Mouse (Mus musculus) liver, embryonic 15.5 days (tissue): Measurements from ENCODE around the gene Akap6. TPM values are rescaled to one million over a fixed set of nuclear protein-coding genes. Genes with fewer than 3 reads are reported as not detected.

Experiments used
- ATAC-seq: fragments of 200-750 bp; cut with Nextera tagmentation; 2 replicates; pipeline ENCODE4 v1.8.0; 2017; ENCODE audit warnings: moderate number of reproducible peaks, mild to moderate bottlenecking, moderate library complexity; ENCODE audit not compliant: insufficient read depth
- H3K27ac ChIP-seq: fragments of 300-500 bp; sonication (generic); replicated peaks from 2 replicates; pipeline ENCODE4 v1.5.1; 2015; ENCODE audit warnings: mild to moderate bottlenecking, inconsistent platforms
- H3K27me3 ChIP-seq: fragments of 300-500 bp; sonication (generic); 2 replicates; pipeline ENCODE4 v1.6.1; 2015; ENCODE audit warnings: mild to moderate bottlenecking, inconsistent platforms
- H3K36me3 ChIP-seq: fragments of 300-500 bp; sonication (generic); replicated peaks from 2 replicates; pipeline ENCODE4 v1.6.1; 2015; ENCODE audit warnings: moderate library complexity, mild to moderate bottlenecking, inconsistent platforms
- H3K4me1 ChIP-seq: fragments of 300-500 bp; sonication (generic); replicated peaks from 2 replicates; pipeline ENCODE4 v1.6.1; 2015; ENCODE audit warnings: inconsistent platforms
- H3K4me2 ChIP-seq: fragments of 300-500 bp; sonication (generic); 2 replicates; pipeline ENCODE4 v1.6.1; 2015; ENCODE audit warnings: moderate library complexity, mild to moderate bottlenecking, inconsistent platforms
- H3K4me3 ChIP-seq: fragments of 300-500 bp; sonication (generic); replicated peaks from 2 replicates; pipeline ENCODE4 v1.5.1; 2015; ENCODE audit warnings: mild to moderate bottlenecking, inconsistent platforms
- H3K9ac ChIP-seq: fragments of 300-500 bp; sonication (generic); 2 replicates; pipeline ENCODE4 v1.6.1; 2015; ENCODE audit warnings: moderate library complexity, mild to moderate bottlenecking, inconsistent platforms
- H3K9me3 ChIP-seq: fragments of 300-500 bp; sonication (generic); replicated peaks from 2 replicates; pipeline ENCODE4 v1.6.1; 2016; ENCODE audit warnings: inconsistent platforms
- WGBS: fragments of 180-500 bp; shearing (Covaris S2); methylation state at CpG from one replicate; pipeline ENCODE4 v1.1.7; 2015; ENCODE audit warnings: mixed read lengths; ENCODE audit not compliant: insufficient replicate concordance; 5-methylcytosine and 5-hydroxymethylcytosine counted together
- polyA plus RNA-seq: library from polyadenylated mRNA; unstranded; fragments of >200 nt; fragmentation: Nextera tagmentation; extraction: Ambion mirVana; gene quantifications from 2 replicates; pipeline ENCODE4 v1.2.1, GENCODE M21; 2015

Akap6 gene
- 0.05 and 0.10 TPM in 2 replicates for polyA plus RNA-seq

GRCm38 (mm10) chr12:52699146-52699545 is at the start of gene Akap6:
Gene Akap6, plus strand, starts transcription at chr12:52699383.
- H3K4me2 ChIP-seq: no peak within 1 kb of the TSS
- WGBS: 71% methylated on average over 6 of the region's 6 CpGs
- no peak within 1 kb of the TSS for H3K27ac ChIP-seq
- H3K9ac ChIP-seq: no peak within 1 kb of the TSS
- H3K27me3 ChIP-seq: no peaks in the 10 kb centered on the region
- H3K36me3 ChIP-seq: no peaks in the 10 kb centered on the region
- no peak within 1 kb of the TSS for H3K4me3 ChIP-seq
- H3K9me3 ChIP-seq: no peaks in the 10 kb centered on the region
- H3K4me1 ChIP-seq: peaks cover 14% of the 10 kb centered on the region
- ATAC-seq: no peak

GRCm38 (mm10) chr12:52662907-52663790 is 36.0 kb upstream of the Akap6 start:
- no peaks in the 10 kb centered on the region for H3K36me3 ChIP-seq
- no peak overlapping the region for H3K9ac ChIP-seq
- no peak overlapping the region for H3K27ac ChIP-seq
- H3K4me1 ChIP-seq: no peaks in the 10 kb centered on the region
- no peak for ATAC-seq
- H3K4me3 ChIP-seq: no peak overlapping the region
- H3K9me3 ChIP-seq: no peaks in the 10 kb centered on the region
- H3K4me2 ChIP-seq: no peak overlapping the region
- no peaks in the 10 kb centered on the region for H3K27me3 ChIP-seq
- WGBS: 54% methylated on average over 7 of the region's 7 CpGs

GRCm38 (mm10) chr12:52664944-52665343 is 34.2 kb upstream of the Akap6 start:
- WGBS: 46% methylated on average over 5 of the region's 5 CpGs
- no peak overlapping the region for H3K27ac ChIP-seq
- no peak overlapping the region for H3K9ac ChIP-seq
- H3K9me3 ChIP-seq: no peaks in the 10 kb centered on the region
- H3K4me1 ChIP-seq: no peaks in the 10 kb centered on the region
- H3K36me3 ChIP-seq: no peaks in the 10 kb centered on the region
- H3K4me3 ChIP-seq: no peak overlapping the region
- no peak for ATAC-seq
- H3K4me2 ChIP-seq: no peak overlapping the region
- no peaks in the 10 kb centered on the region for H3K27me3 ChIP-seq

- H3K9me3 ChIP-seq: no peaks in the 10 kb centered on the region
- H3K9ac ChIP-seq: no peak overlapping the region
- ATAC-seq: no peak
- WGBS: 35% methylated on average over 7 of the region's 7 CpGs
- no peaks in the 10 kb centered on the region for H3K36me3 ChIP-seq
- H3K4me3 ChIP-seq: no peak overlapping the region
- H3K27ac ChIP-seq: no peak overlapping the region
- H3K4me1 ChIP-seq: no peaks in the 10 kb centered on the region
- H3K27me3 ChIP-seq: no peaks in the 10 kb centered on the region
- no peak overlapping the region for H3K4me2 ChIP-seq
These were observed 27.7 kb upstream of the Akap6 start for GRCm38 (mm10) chr12:52671436-52671835.

- Histone ChIP-seq H3K4me1 (no peaks in the 10 kb centered on the region), H3K9ac (no peak overlapping the region), H3K4me2 (no peak overlapping the region), H3K9me3 (no peaks in the 10 kb centered on the region), H3K4me3 (no peak overlapping the region), H3K36me3 (no peaks in the 10 kb centered on the region), H3K27me3 (no peaks in the 10 kb centered on the region), H3K27ac (no peak overlapping the region)
- 63% methylated on average over 6 of the region's 6 CpGs for WGBS
- no peak for ATAC-seq
These were observed 27.2 kb upstream of the Akap6 start for GRCm38 (mm10) chr12:52671943-52672342.

GRCm38 (mm10) chr12:52673361-52673960 is 25.7 kb upstream of the Akap6 start:
- Histone ChIP-seq H3K36me3 (no peaks in the 10 kb centered on the region), H3K9ac (no peak overlapping the region), H3K27ac (no peak overlapping the region), H3K27me3 (no peaks in the 10 kb centered on the region), H3K9me3 (no peaks in the 10 kb centered on the region), H3K4me3 (no peak overlapping the region), H3K4me2 (no peak overlapping the region), H3K4me1 (no peaks in the 10 kb centered on the region)
- ATAC-seq: no peak
- WGBS: 58% methylated on average over 6 of the region's 6 CpGs

GRCm38 (mm10) chr12:52675010-52675409 is 24.2 kb upstream of the Akap6 start:
- 48% methylated on average over 4 of the region's 4 CpGs for whole genome bisulfite sequencing
- ATAC-seq: no peak
- Histone ChIP-seq H3K27me3 (no peaks in the 10 kb centered on the region), H3K9ac (no peak overlapping the region), H3K4me2 (no peak overlapping the region), H3K4me3 (no peak overlapping the region), H3K4me1 (no peaks in the 10 kb centered on the region), H3K9me3 (no peaks in the 10 kb centered on the region), H3K36me3 (no peaks in the 10 kb centered on the region), H3K27ac (no peak overlapping the region)

GRCm38 (mm10) chr12:52687355-52687754 is 11.8 kb upstream of the Akap6 start:
- 42% methylated on average over 9 of the region's 9 CpGs for WGBS
- Histone ChIP-seq H3K9ac (no peak overlapping the region), H3K27ac (no peak overlapping the region), H3K4me2 (no peak overlapping the region), H3K4me1 (peaks cover 8% of the 10 kb centered on the region), H3K27me3 (no peaks in the 10 kb centered on the region), H3K4me3 (no peak overlapping the region), H3K36me3 (no peaks in the 10 kb centered on the region), H3K9me3 (no peaks in the 10 kb centered on the region)
- ATAC-seq: no peak

- H3K4me1 ChIP-seq: peaks cover 13% of the 10 kb centered on the region
- H3K9me3 ChIP-seq: no peaks in the 10 kb centered on the region
- ATAC-seq: no peak
- no peak overlapping the region for H3K27ac ChIP-seq
- no peak overlapping the region for H3K4me2 ChIP-seq
- H3K9ac ChIP-seq: no peak overlapping the region
- no peaks in the 10 kb centered on the region for H3K36me3 ChIP-seq
- H3K4me3 ChIP-seq: no peak overlapping the region
- WGBS: 80% methylated on average over 2 of the region's 2 CpGs
- no peaks in the 10 kb centered on the region for H3K27me3 ChIP-seq
These were observed 10.5 kb upstream of the Akap6 start for GRCm38 (mm10) chr12:52688712-52689111.

GRCm38 (mm10) chr12:52691552-52691951 is 7.6 kb upstream of the Akap6 start:
- no peak for ATAC-seq
- no peak overlapping the region for H3K4me3 ChIP-seq
- no peak overlapping the region for H3K27ac ChIP-seq
- H3K27me3 ChIP-seq: no peaks in the 10 kb centered on the region
- no peak overlapping the region for H3K4me2 ChIP-seq
- H3K4me1 ChIP-seq: peaks cover 13% of the 10 kb centered on the region
- H3K9me3 ChIP-seq: no peaks in the 10 kb centered on the region
- H3K36me3 ChIP-seq: no peaks in the 10 kb centered on the region
- WGBS: 50% methylated on average over 1 of the region's 1 CpGs
- H3K9ac ChIP-seq: no peak overlapping the region

GRCm38 (mm10) chr12:52692290-52692974 is 6.8 kb upstream of the Akap6 start:
- Histone ChIP-seq H3K36me3 (no peaks in the 10 kb centered on the region), H3K4me1 (peaks cover 13% of the 10 kb centered on the region), H3K27me3 (no peaks in the 10 kb centered on the region), H3K4me3 (no peak overlapping the region), H3K4me2 (peak overlapping the region; percentile 30), H3K9me3 (no peaks in the 10 kb centered on the region), H3K27ac (no peak overlapping the region), H3K9ac (no peak overlapping the region)
- peak; percentile 93 for ATAC-seq
- WGBS: 12% methylated on average over 10 of the region's 10 CpGs
